Mouse (Mus musculus): Measurements from ENCODE around the gene Fmnl2. TPM values are rescaled to one million over a fixed set of nuclear protein-coding genes. Genes with fewer than 3 reads are reported as not detected.
A peak's percentile ranks its signal among the peaks of the same experiment; 100 is the strongest.

Fmnl2 gene
- polyA plus RNA-seq, 1 experiment from 2014 or later: 3.5 TPM

DNA sequence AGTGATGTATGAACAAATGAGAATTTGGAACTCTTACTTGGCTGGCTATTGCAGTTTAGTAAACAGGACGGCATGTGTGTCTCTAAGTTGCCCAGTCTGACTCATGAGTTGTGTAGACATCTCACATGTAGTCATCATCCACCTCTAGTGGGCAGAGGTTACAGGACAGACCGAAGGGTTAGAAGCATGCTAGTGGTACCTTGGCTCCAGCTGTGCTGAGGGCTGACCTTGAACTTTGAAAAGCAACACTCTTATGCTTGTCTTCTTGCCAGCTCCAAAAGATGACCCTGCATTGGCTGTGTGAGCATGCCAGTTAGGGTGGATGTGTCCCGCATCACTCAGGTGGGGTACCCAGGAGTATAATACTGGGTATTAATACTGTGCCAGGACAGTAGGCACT, 142.8 kb downstream of the Fmnl2 start:
- DNase-seq (ENCODE audit: low spot score) (no peak), ATAC-seq (no peak)
- no peak overlapping the region for H3K4me2 ChIP-seq (replicated peaks; ENCODE audit: low read depth, low read length)
- no peak overlapping the region for H3K9ac ChIP-seq (replicated peaks; ENCODE audit: low read depth)
- no peaks in the 10 kb centered on the region for H3K9me3 ChIP-seq (ENCODE audit: low read length)
- H3K4me1 ChIP-seq (ENCODE audit: insufficient read depth, low read depth, low read length): no peaks in the 10 kb centered on the region
- no peak overlapping the region for H3K27ac ChIP-seq (ENCODE audit: low read length)
- 84% methylated on average over 3 of the region's 3 CpGs for WGBS
- no peak overlapping the region for H3K4me3 ChIP-seq (ENCODE audit: low read depth, low read length)
- H3K36me3 ChIP-seq (ENCODE audit: insufficient read depth, low read length): no peaks in the 10 kb centered on the region
- H3K27me3 ChIP-seq (replicated peaks; ENCODE audit: insufficient read depth, low read length): no peaks in the 10 kb centered on the region
- no peak for TF ChIP-seq EP300 (IDR thresholded peaks at IDR 0.05)
- TF ChIP-seq CTCF (IDR thresholded peaks at IDR 0.05): no peak

- Histone ChIP-seq H3K4me1 (ENCODE audit: insufficient read depth, low read depth, low read length) (no peaks in the 10 kb centered on the region), H3K9ac (replicated peaks; ENCODE audit: low read depth) (no peak overlapping the region), H3K9me3 (ENCODE audit: low read length) (no peaks in the 10 kb centered on the region), H3K27me3 (replicated peaks; ENCODE audit: insufficient read depth, low read length) (no peaks in the 10 kb centered on the region), H3K4me2 (replicated peaks; ENCODE audit: low read depth, low read length) (no peak overlapping the region), H3K36me3 (ENCODE audit: insufficient read depth, low read length) (no peaks in the 10 kb centered on the region), H3K27ac (ENCODE audit: low read length) (no peak overlapping the region), H3K4me3 (ENCODE audit: low read depth, low read length) (no peak overlapping the region)
- 79% methylated on average over 7 of the region's 7 CpGs for WGBS
- ATAC-seq (no peak), DNase-seq (ENCODE audit: low spot score) (no peak)
- TF ChIP-seq CTCF (IDR thresholded peaks at IDR 0.05) (no peak), EP300 (IDR thresholded peaks at IDR 0.05) (no peak)
These were observed 148.5 kb downstream of the Fmnl2 start for GRCm38 (mm10) chr2:53006161-53006560.

- Histone ChIP-seq H3K36me3 (ENCODE audit: insufficient read depth, low read length) (no peaks in the 10 kb centered on the region), H3K27me3 (replicated peaks; ENCODE audit: insufficient read depth, low read length) (no peaks in the 10 kb centered on the region), H3K4me3 (ENCODE audit: low read depth, low read length) (no peak overlapping the region), H3K4me2 (replicated peaks; ENCODE audit: low read depth, low read length) (no peak overlapping the region), H3K9me3 (ENCODE audit: low read length) (no peaks in the 10 kb centered on the region), H3K27ac (ENCODE audit: low read length) (no peak overlapping the region), H3K9ac (replicated peaks; ENCODE audit: low read depth) (no peak overlapping the region), H3K4me1 (ENCODE audit: insufficient read depth, low read depth, low read length) (no peaks in the 10 kb centered on the region)
- ATAC-seq (peak; percentile 48), DNase-seq (ENCODE audit: low spot score) (peak; percentile 82)
- WGBS: 20% methylated on average over 5 of the region's 5 CpGs
- TF ChIP-seq EP300 (IDR thresholded peaks at IDR 0.05) (no peak), CTCF (IDR thresholded peaks at IDR 0.05) (peak; percentile 96)
These were observed 149.5 kb downstream of the Fmnl2 start for GRCm38 (mm10) chr2:53007142-53007541.

DNA sequence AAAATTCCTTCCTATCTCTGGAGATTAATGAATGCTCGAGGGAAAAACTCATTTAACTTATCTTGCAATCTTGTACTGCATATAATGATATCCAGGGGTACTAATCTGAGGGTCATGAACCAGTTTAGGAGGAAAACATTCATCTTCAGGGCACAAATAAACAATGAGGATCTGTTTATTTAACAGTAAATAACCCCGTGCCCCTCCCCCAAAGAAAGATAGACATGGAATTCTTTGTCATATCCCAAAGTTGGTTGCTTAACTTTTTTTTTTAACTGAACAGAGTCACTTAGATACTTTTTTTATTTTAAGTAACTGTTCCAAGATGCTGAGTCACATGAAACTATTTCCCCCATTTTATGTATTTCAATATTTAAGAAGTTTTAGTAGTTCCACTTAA, 155.4 kb downstream of the Fmnl2 start:
- 0 out of 2 replicates have a peak, but pooled peaks have one; percentile 9 for TF ChIP-seq EP300 (IDR thresholded peaks at IDR 0.05)
- no peak for TF ChIP-seq CTCF (IDR thresholded peaks at IDR 0.05)
- no peak for DNase-seq (ENCODE audit: low spot score)
- H3K27ac ChIP-seq (ENCODE audit: low read length): no peak overlapping the region
- no peak overlapping the region for H3K9ac ChIP-seq (replicated peaks; ENCODE audit: low read depth)
- no peak overlapping the region for H3K4me2 ChIP-seq (replicated peaks; ENCODE audit: low read depth, low read length)
- 30% methylated on average over 2 of the region's 2 CpGs for WGBS
- H3K9me3 ChIP-seq (ENCODE audit: low read length): no peaks in the 10 kb centered on the region
- ATAC-seq: no peak
- no peak overlapping the region for H3K4me3 ChIP-seq (ENCODE audit: low read depth, low read length)
- no peaks in the 10 kb centered on the region for H3K27me3 ChIP-seq (replicated peaks; ENCODE audit: insufficient read depth, low read length)
- peaks cover 6% of the 10 kb centered on the region; the same call in 1 of the 2 replicates for H3K4me1 ChIP-seq (ENCODE audit: insufficient read depth, low read depth, low read length)
- no peaks in the 10 kb centered on the region for H3K36me3 ChIP-seq (ENCODE audit: insufficient read depth, low read length)

DNA sequence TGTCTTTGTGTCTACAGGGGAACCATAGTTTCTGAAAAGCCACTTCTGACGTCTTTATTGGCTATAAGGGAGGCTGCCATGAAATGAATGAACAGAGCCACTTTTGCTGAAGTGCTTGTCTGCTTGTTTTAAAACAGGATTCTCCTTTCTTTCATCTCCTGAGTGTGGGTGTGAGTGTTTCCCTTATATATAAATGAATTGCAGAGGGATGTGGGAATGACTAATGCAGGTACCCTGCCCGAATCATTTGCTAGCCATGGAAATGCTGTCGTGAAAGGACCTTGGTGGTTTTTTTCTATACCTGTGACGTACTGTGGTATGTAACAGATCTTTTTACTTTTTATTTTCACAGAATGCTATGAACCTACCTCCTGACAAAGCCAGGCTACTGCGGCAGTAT, 156.8 kb downstream of the Fmnl2 start:
- Histone ChIP-seq H3K27me3 (replicated peaks; ENCODE audit: insufficient read depth, low read length) (no peaks in the 10 kb centered on the region), H3K9me3 (ENCODE audit: low read length) (no peaks in the 10 kb centered on the region), H3K4me2 (replicated peaks; ENCODE audit: low read depth, low read length) (no peak overlapping the region), H3K4me3 (ENCODE audit: low read depth, low read length) (no peak overlapping the region), H3K4me1 (ENCODE audit: insufficient read depth, low read depth, low read length) (peaks cover 6% of the 10 kb centered on the region; the same call in 1 of the 2 replicates), H3K27ac (ENCODE audit: low read length) (no peak overlapping the region), H3K36me3 (ENCODE audit: insufficient read depth, low read length) (no peaks in the 10 kb centered on the region), H3K9ac (replicated peaks; ENCODE audit: low read depth) (no peak overlapping the region)
- DNase-seq (ENCODE audit: low spot score) (no peak), ATAC-seq (no peak)
- 57% methylated on average over 5 of the region's 5 CpGs for WGBS
- TF ChIP-seq CTCF (IDR thresholded peaks at IDR 0.05) (no peak), EP300 (IDR thresholded peaks at IDR 0.05) (no peak)

GRCm38 (mm10) chr2:53022982-53023381, 165.3 kb downstream of the Fmnl2 start:
- ATAC-seq: no peak
- TF ChIP-seq EP300 (IDR thresholded peaks at IDR 0.05) (no peak), CTCF (IDR thresholded peaks at IDR 0.05) (no peak)

More at GRCm38 (mm10) chr2:53022982-53023381, 165.3 kb downstream of the Fmnl2 start:
- H3K9me3 ChIP-seq (ENCODE audit: low read length): no peaks in the 10 kb centered on the region
- H3K4me3 ChIP-seq (ENCODE audit: low read depth, low read length): no peak overlapping the region
- no peaks in the 10 kb centered on the region for H3K4me1 ChIP-seq (ENCODE audit: insufficient read depth, low read depth, low read length)
- WGBS: 94% methylated on average over 3 of the region's 3 CpGs
- no peaks in the 10 kb centered on the region for H3K36me3 ChIP-seq (ENCODE audit: insufficient read depth, low read length)
- no peak overlapping the region for H3K9ac ChIP-seq (replicated peaks; ENCODE audit: low read depth)
- H3K27ac ChIP-seq (ENCODE audit: low read length): no peak overlapping the region
- H3K4me2 ChIP-seq (replicated peaks; ENCODE audit: low read depth, low read length): no peak overlapping the region
- no peak for DNase-seq (ENCODE audit: low spot score)
- H3K27me3 ChIP-seq (replicated peaks; ENCODE audit: insufficient read depth, low read length): no peaks in the 10 kb centered on the region
